Mouse (Mus musculus): ENCODE results near the gene Tekt4. TPM values are rescaled to one million over a fixed set of nuclear protein-coding genes. Genes with fewer than 3 reads are reported as not detected.

Tekt4 gene
- polyA plus RNA-seq, 3 experiments from 2014 or later: not detected

- no peak for ATAC-seq
These were observed 21.2 kb upstream of the Tekt4 start for GRCm38 (mm10) chr17:25433223-25433616.

GRCm38 (mm10) chr17:25433617-25434606 lies 20.5 kb upstream of the Tekt4 start, which contains the start of gene Cacna1h:
Cacna1h (minus strand) TSS chr17:25433783.
- no peak for ATAC-seq

GRCm38 (mm10) chr17:25441417-25441816 lies 13.0 kb upstream of the Tekt4 start:
- no peak for ATAC-seq

GRCm38 (mm10) chr17:25442889-25443288 lies 11.5 kb upstream of the Tekt4 start:
- no peak for ATAC-seq

GRCm38 (mm10) chr17:25445074-25445473 lies 9.3 kb upstream of the Tekt4 start:
- no peak for ATAC-seq

- ATAC-seq: no peak
These were observed 8.6 kb upstream of the Tekt4 start for GRCm38 (mm10) chr17:25445841-25446240.

- no peak for ATAC-seq
These were observed 6.5 kb upstream of the Tekt4 start for GRCm38 (mm10) chr17:25447865-25448264.

- no peak for ATAC-seq
These were observed 4.1 kb upstream of the Tekt4 start for GRCm38 (mm10) chr17:25450329-25450728.

GRCm38 (mm10) chr17:25452246-25452965 lies 2.0 kb upstream of the Tekt4 start:
- ATAC-seq: no peak

- no peak for ATAC-seq
These were observed 2.1 kb downstream of the Tekt4 start for GRCm38 (mm10) chr17:25456540-25456939.

- ATAC-seq: no peak
These were observed 7.9 kb downstream of the Tekt4 start for GRCm38 (mm10) chr17:25462236-25462875.

- no peak for ATAC-seq
These were observed 9.0 kb downstream of the Tekt4 start for GRCm38 (mm10) chr17:25463326-25463945.

- no peak for ATAC-seq
These were observed 9.7 kb downstream of the Tekt4 start for GRCm38 (mm10) chr17:25464091-25464490.

GRCm38 (mm10) chr17:25466257-25466656 lies 11.8 kb downstream of the Tekt4 start:
- no peak for ATAC-seq

GRCm38 (mm10) chr17:25467781-25468180 lies 13.4 kb downstream of the Tekt4 start:
- ATAC-seq: no peak

GRCm38 (mm10) chr17:25468301-25468700 lies 13.9 kb downstream of the Tekt4 start:
- ATAC-seq: no peak

GRCm38 (mm10) chr17:25469798-25470197 lies 15.4 kb downstream of the Tekt4 start:
- ATAC-seq: no peak

GRCm38 (mm10) chr17:25471418-25471817 lies 17.0 kb downstream of the Tekt4 start:
- ATAC-seq: no peak

- no peak for ATAC-seq
These were observed 17.6 kb downstream of the Tekt4 start for GRCm38 (mm10) chr17:25472044-25472443.

GRCm38 (mm10) chr17:25474330-25475077 lies 20.1 kb downstream of the Tekt4 start:
- peak; percentile 84 for ATAC-seq

GRCm38 (mm10) chr17:25475946-25476744 lies 21.7 kb downstream of the Tekt4 start:
- peak; percentile 35 for ATAC-seq

All from inflammation-experienced regulatory T-cells, adult 6 months (primary cell).